Mouse (Mus musculus) ES-E14 (cell line): Measurements from ENCODE around the gene Mlh3.

ENCODE experiments used
- CHD2 ChIP-seq: IDR thresholded peaks from 2 replicates; pipeline ENCODE4 v1.6.1; 2014; ENCODE audit warnings: mild to moderate bottlenecking, low read depth, low read length, inconsistent platforms
- HCFC1 ChIP-seq: IDR thresholded peaks from 2 replicates; pipeline ENCODE4 v1.6.1; 2012; ENCODE audit warnings: low read length, inconsistent platforms, borderline replicate concordance; ENCODE audit not compliant: insufficient read depth
- MAFK ChIP-seq: IDR thresholded peaks from 2 replicates; pipeline ENCODE4 v1.6.1; 2014; ENCODE audit warnings: mild to moderate bottlenecking, low read depth, low read length, inconsistent platforms; ENCODE audit not compliant: insufficient read depth
- ZNF384 ChIP-seq: IDR thresholded peaks from 2 replicates; pipeline ENCODE4 v1.6.1; 2012; ENCODE audit warnings: low read depth, low read length, inconsistent platforms

DNA sequence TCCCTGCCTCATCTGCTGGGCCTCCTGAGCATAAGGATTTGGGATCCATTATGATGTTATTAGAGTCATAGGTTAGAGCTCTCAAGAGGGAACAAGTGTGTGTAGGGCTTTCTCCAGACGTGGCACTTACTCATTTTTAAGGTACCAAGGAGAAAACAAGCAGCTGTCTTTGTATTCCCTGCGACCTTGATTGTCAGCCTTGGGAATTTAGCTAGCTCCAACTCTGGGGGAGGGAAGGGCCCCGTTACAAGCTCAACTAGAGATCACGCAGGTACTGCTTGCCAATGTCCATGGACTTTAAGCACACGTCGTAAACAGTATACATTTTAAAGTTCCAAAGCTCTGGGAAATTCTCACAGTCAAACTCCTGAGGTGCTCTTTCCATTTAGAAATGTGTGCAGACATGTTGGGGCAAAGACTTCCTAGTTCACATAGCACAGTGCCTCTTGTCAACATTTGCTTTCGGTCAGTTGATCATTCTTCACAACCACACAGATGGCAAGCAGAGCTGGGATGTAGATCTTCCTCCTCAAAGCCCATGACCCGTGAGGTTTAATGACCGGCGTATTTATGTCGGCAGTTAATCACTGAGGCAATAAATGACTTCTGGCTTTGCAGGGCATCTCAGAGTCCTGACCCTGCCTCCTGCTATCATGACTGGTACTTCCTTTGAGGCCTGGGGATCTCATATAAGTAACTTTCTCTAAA is 27.9 kb upstream of the Mlh3 start:
- TF ChIP-seq CHD2 (no peak), ZNF384 (no peak), MAFK (no peak), HCFC1 (no peak)
